Comparison of ENCODE assay signal across 13 mouse cellular contexts in genomic region chrX:139392777-139393176, GRCm38 (mm10). TPM values are rescaled to one million over a fixed set of nuclear protein-coding genes. Genes with fewer than 3 reads are reported as not detected.
DNase-seq lines count a peak whose midpoint lies in the region; ATAC-seq lines count a peak whose summit lies in the region.
"Had no signal": no experiment of that assay in that cellular context is flagged by ENCODE, and none has a peak within 500 bp of the region (broad histone marks: within the 10 kb centered on the region; RNA-seq: fewer than 3 reads in every experiment).

No protein-coding gene starts in this region.

- ATAC-seq in hindbrain, embryonic 16.5 days, result peak; percentile 89
- ATAC-seq in neural tube, embryonic 15.5 days (ENCODE audit: low FRiP score), result peak; percentile 79
- no peak for ATAC-seq in heart, embryonic 11.5 days (replicated peaks; ENCODE audit: insufficient number of reproducible peaks, low FRiP score, low TSS enrichment)
- ATAC-seq: activated CD4-positive, CD25-positive, alpha-beta regulatory T cell, adult 4 months; intestine, embryonic 16.5 days had no signal

- H3K4me1 ChIP-seq in hindbrain, embryonic 16.5 days (ENCODE audit: control insufficient read depth, insufficient read depth, low read depth, low read length), result no peaks in the 10 kb centered on the region
- H3K4me1 ChIP-seq in neural tube, embryonic 15.5 days, result no peaks in the 10 kb centered on the region
- H3K4me1 ChIP-seq in heart, embryonic 11.5 days (ENCODE audit: control insufficient read depth, insufficient read depth, low read length), result no peaks in the 10 kb centered on the region
- H3K4me1 ChIP-seq: embryonic facial prominence, embryonic 10.5 days had no signal

- no peak overlapping the region for H3K9ac ChIP-seq in hindbrain, embryonic 16.5 days (ENCODE audit: low read depth, low read length)
- no peak overlapping the region for H3K9ac ChIP-seq in neural tube, embryonic 15.5 days (replicated peaks)
- H3K9ac ChIP-seq in heart, embryonic 11.5 days (ENCODE audit: low read depth, low read length), result no peak overlapping the region

- peak; percentile 20 for DNase-seq in layer of hippocampus, adult 11-12 months (ENCODE audit: low spot score)
- no peak for DNase-seq in layer of hippocampus, postnatal 25 days (ENCODE audit: extremely low spot score in 1 of 2, low spot score in 1 of 2)
- DNase-seq in NIH3T3 (ENCODE audit: low read depth), result peak; percentile 15
- DNase-seq in urinary bladder, postnatal 4 days (ENCODE audit: low spot score in 2 of 2), result no peak

- H3K9me3 ChIP-seq in hindbrain, embryonic 16.5 days (ENCODE audit: control insufficient read depth, low read length), result no peaks in the 10 kb centered on the region
- H3K9me3 ChIP-seq in neural tube, embryonic 15.5 days (replicated peaks), result no peaks in the 10 kb centered on the region
- H3K9me3 ChIP-seq in heart, embryonic 11.5 days (replicated peaks; ENCODE audit: control insufficient read depth, low read length), result no peaks in the 10 kb centered on the region
- H3K9me3 ChIP-seq: embryonic facial prominence, embryonic 10.5 days had no signal

- H3K36me3 ChIP-seq in hindbrain, embryonic 16.5 days (ENCODE audit: control insufficient read depth, insufficient read depth, low read length), result no peaks in the 10 kb centered on the region
- H3K36me3 ChIP-seq in neural tube, embryonic 15.5 days, result no peaks in the 10 kb centered on the region
- no peaks in the 10 kb centered on the region for H3K36me3 ChIP-seq in heart, embryonic 11.5 days (ENCODE audit: control insufficient read depth, insufficient read depth, low read length)
- H3K36me3 ChIP-seq: embryonic facial prominence, embryonic 10.5 days had no signal

- no peaks in the 10 kb centered on the region for H3K27me3 ChIP-seq in hindbrain, embryonic 16.5 days (replicated peaks; ENCODE audit: control insufficient read depth, insufficient read depth, low read length)
- H3K27me3 ChIP-seq in neural tube, embryonic 15.5 days (replicated peaks), result no peaks in the 10 kb centered on the region
- H3K27me3 ChIP-seq in heart, embryonic 11.5 days (ENCODE audit: control insufficient read depth, insufficient read depth, low read length), result no peaks in the 10 kb centered on the region

- H3K4me3 ChIP-seq in hindbrain, embryonic 16.5 days (ENCODE audit: low read length), result no peak overlapping the region
- no peak overlapping the region for H3K4me3 ChIP-seq in neural tube, embryonic 15.5 days (replicated peaks)
- no peak overlapping the region for H3K4me3 ChIP-seq in heart, embryonic 11.5 days (ENCODE audit: low read depth, low read length)
- H3K4me3 ChIP-seq: embryonic facial prominence, embryonic 10.5 days had no signal

- 44% methylated on average over 3 of the region's 3 CpGs for WGBS in hindbrain, embryonic 16.5 days
- 48% methylated on average over 3 of the region's 3 CpGs for WGBS in neural tube, embryonic 15.5 days
- 77% methylated on average over 3 of the region's 3 CpGs for WGBS in heart, embryonic 11.5 days (ENCODE audit: insufficient replicate concordance)

- no peak overlapping the region for H3K27ac ChIP-seq in hindbrain, embryonic 16.5 days (ENCODE audit: low read depth, low read length)
- no peak overlapping the region for H3K27ac ChIP-seq in neural tube, embryonic 15.5 days (replicated peaks)
- H3K27ac ChIP-seq in heart, embryonic 11.5 days (ENCODE audit: low read depth, low read length), result no peak overlapping the region
- H3K27ac ChIP-seq: embryonic facial prominence, embryonic 10.5 days had no signal

- no peak overlapping the region for H3K4me2 ChIP-seq in hindbrain, embryonic 16.5 days (ENCODE audit: low read length)
- H3K4me2 ChIP-seq in neural tube, embryonic 15.5 days, result no peak overlapping the region
- no peak overlapping the region for H3K4me2 ChIP-seq in heart, embryonic 11.5 days

RNA-seq across cellular contexts. Expression of gene Trap1a, which starts 59.3 kb away (rescaled TPM):
- not detected for total RNA-seq in layer of hippocampus, postnatal 25 days (2021)
- not detected in 2 replicates for polyA plus RNA-seq in hindbrain, embryonic 16.5 days (2015; fragmentation: Nextera tagmentation; extraction: Ambion mirVana)
- polyA plus RNA-seq in neural tube, embryonic 15.5 days (2015; fragmentation: Nextera tagmentation; extraction: Ambion mirVana), result not detected in 2 replicates
- 0.21 TPM in 1 of 2 replicates, not detected in the other for polyA plus RNA-seq in heart, embryonic 11.5 days (2014; fragmentation: Nextera tagmentation; extraction: Ambion mirVana)
- total RNA-seq: left cerebral cortex, adult 8-10 months; megakaryocyte-erythroid progenitor cell, adult 5-6 weeks had no signal
- polyA plus RNA-seq: activated CD4-positive, CD25-positive, alpha-beta regulatory T cell, adult 4 months; embryonic facial prominence, embryonic 10.5 days; intestine, embryonic 16.5 days; liver, embryonic 16.5 days had no signal

Comparison
In these comparisons a context has a peak if more than half of its experiments do, and no peak if none do; other contexts are left out.
1. DNase-seq: peak in layer of hippocampus, adult 11-12 months (single experiment) and NIH3T3 (single experiment); none in layer of hippocampus, postnatal 25 days (0 of 2) and urinary bladder, postnatal 4 days (0 of 2).